Mouse (Mus musculus): ENCODE data around the gene Rgs3.

GRCm38 (mm10) chr4:62619965-62620244 is 60.3 kb downstream of the Rgs3 start:
- TF ChIP-seq CTCF (IDR thresholded peaks at IDR 0.05; ENCODE audit: low read depth, low read length) (no peak), POLR2A (IDR thresholded peaks at IDR 0.05; ENCODE audit: extremely low read depth, insufficient read depth, low read length) (no peak)
